Mouse (Mus musculus) cerebellum, adult 9-11 months (tissue): ENCODE data around the gene Nup188.
A peak's percentile ranks its signal among the peaks of the same experiment; 100 is the strongest.

Source experiments
- DNase-seq: peaks from one replicate; pipeline ENCODE4 v3.0.0; 2022

Gene Nup188

DNA sequence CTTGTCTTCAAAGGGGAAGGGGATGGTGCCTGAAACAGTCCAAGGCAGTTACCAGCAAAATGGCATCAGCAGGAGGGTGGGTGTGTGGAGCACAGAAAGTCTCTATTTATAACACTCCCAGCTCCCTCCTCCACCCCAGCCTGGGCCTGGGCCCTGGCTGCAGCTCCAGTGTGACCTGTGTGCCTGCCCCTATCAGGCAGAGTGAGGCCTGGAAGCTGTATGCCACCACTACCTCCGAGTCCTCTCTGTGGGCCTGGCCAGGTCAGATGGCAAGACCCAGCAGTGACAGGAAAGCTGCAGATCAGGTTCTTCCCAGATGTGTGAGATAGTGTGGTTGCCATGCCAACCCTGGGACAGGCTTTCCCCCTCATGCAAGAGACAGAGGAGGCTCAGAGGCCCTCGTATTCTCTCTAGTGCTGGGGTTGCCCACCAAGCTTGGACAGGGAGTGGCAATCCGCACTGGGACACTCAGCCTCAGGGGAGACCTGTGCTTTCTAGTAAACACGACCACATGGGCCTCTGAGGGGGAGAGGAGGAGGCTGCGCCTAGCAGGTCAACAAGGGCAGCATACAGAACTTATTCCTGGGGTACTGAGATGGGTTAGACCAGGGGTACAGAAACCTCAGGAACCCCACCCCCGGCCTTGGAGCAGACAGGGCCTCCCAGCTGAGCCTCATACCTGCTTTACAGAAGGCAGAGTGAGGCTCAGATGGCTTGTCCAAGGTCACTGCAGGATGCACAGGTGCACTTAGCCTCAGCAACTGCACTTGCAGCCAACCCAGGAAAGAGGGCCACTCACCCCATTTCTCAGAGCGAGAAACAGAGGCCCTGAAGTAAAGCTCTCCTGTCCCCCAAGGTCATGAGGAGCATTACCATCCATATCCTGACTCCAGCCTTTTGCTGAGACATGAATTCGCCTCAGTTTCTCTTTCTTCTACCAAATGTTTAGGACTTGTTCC, 71.6 kb downstream of the Nup188 start:
- peak; percentile 82 for DNase-seq

DNA sequence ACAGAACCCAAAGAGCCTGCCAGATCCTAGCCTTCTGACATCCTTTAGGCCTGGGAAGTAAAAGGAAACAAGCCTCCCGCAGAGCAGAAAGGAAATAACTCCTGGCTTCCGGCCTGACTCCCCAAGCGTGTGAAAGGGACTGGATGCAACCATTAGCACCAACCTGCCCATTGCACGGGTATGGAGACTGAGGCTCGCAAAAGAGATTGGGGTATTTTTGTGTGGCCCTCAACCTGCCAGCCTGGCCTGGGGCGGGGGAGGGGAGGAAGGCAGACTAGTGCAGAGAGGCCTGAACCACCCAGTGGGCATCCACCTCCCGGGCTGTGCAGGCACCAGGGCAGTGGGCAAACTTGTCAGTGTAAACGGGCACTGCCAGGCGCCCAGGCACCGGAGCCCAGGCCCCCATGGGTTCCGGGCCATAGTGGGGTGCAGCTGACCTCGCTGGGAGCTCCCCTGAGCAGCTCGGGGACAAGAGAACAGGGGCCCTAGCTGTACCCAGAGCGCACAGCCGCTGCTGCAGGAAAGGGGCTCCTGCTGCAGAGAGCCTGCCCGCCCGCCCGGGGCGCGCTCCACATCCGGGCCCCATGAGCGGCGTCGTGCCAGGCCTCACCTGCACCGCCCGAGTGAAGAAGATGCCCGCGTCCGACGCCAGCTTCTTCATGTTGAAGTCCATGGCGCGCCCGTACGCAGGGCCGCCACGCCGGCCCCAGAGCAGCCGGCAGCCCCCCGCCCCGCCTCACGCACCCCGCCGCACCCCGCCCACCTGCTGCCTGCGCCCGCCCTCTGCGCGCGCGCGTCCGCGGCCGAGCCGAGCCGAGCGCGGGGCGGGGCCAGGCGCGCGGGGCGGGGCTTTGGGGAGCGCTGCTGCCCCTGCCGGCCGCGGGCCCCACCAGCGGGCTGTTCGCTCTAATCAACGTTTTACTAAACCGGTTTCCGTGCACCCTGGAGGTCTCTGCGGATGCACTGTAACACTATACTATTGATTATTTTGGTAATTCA, 72.6 kb downstream of the Nup188 start, which contains the start of gene Sh3glb2:
Sh3glb2 (minus strand) TSS at position 805 of the 999 bp plus-strand sequence.
- DNase-seq: peak; percentile 93

DNA sequence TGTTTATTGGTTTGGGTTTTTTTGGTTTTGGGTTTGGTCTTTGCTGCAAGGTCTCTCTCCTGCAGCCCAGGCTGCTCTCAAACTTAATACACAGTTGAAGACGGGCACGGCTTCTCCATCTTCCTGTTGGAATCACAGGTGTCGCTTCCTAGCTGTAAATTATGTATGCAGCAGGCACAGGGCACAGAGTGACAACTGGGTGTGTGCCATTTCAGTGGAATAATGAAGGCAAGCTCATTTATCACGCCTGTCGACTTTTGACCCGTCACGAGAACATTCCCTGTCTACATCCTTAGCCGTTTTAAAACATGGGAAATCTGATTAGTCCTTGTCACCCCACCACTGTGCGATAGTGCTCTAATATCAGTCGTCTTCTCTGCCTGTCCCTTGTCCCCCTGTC, 74.4 kb downstream of the Nup188 start:
- DNase-seq: peak; percentile 53

DNA sequence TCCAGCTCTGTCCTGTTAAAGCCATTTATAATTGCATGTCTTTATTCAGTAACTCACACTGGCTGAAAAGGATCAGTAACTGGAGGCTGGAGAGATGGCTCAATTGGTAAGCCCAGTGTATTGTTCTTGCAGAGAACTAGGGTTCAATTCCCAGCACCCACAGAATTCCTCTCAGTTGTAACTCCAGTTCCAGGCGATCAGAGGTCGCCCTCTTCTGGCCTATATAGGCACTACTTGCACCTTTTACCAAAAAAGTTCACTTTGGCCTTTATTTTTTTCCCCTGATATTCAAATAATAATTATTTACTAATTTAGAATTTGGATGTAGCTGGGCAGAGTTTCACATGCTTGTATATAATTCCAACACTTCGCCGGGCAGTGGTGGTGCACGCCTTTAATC, 76.7 kb downstream of the Nup188 start:
- DNase-seq: no peak

DNA sequence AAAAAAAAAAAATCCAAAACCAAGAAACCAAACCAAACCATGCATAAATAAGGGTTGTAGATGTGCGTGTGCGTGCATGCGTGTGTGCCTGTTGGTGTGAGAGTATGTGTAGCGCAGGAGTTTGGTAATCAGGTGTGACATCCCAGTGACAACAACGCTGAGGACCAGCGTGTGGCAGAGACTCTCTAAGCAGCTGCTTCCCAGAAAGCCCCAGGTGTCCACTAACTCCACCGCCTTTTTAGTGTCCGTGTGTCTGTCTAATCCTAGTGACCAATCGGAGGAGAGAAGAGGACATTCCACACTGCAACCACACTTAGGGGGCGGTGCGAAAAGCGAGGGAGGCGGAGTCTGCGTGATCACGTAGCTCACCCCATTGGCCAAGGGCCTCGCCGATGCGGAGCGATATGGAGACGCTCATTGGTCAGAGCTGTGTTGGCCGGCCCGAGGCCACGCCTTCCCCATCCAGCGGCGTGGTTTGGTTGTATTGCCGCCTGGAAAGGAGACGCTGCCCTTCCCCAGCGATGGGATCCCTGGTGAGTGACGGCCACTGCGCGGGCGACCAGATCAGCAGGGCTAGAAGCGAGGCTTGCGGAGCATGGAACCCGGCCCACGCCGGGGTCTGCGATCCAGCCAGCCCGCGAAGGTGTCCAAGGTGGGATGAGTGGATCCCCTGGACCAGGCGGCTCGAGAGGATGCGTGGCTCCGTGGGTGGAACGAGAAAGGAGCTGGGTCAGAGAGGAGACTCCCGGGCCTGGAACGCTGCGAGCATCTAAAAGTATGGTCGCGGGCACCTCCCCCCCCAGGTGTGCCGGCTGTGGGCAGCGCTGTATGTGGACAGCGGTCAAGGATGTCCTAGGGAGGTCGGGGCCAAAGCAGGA, 77.8 kb downstream of the Nup188 start, which contains the start of gene Miga2:
Miga2 (plus strand) TSS at position 461 of the 878 bp plus-strand sequence.
- DNase-seq: peak; percentile 99

DNA sequence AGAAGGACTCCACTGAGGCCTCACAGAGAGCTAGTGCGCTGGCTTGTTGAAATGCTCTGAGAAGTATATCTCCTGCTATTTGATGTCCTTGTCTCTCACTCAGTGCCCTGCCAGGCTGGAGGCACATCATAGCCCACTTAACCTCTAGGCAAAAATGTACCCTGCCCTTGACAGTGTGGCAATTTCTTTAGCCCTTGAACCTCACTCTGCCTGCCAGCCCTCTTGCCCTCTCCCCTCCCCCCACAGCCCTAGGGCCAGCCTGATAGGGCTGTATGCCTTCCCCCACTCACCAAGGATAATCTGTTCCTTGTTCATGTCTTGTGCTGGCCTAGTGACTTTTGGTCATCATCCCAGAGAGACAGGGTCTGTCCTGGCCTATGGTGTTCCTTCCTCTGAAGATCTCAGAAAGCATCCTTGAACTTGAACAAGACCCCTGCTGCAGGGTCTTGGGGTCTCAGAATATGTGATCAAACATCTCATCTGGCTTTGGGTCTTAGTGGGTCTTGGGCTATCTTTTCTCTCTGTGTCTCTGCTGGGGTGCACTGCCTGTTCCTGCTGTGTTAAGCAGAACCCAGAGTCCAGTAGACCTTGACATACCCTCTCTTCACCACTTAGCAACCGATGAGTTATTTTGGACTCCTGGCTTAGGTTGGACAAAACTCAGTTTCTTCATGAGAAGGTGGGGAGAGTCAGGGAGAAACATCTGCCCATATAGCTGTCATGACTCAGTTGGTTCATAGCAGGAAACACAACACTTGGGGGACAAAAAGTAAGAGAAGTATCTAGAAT, 79.3 kb downstream of the Nup188 start:
- DNase-seq: peak; percentile 46

DNA sequence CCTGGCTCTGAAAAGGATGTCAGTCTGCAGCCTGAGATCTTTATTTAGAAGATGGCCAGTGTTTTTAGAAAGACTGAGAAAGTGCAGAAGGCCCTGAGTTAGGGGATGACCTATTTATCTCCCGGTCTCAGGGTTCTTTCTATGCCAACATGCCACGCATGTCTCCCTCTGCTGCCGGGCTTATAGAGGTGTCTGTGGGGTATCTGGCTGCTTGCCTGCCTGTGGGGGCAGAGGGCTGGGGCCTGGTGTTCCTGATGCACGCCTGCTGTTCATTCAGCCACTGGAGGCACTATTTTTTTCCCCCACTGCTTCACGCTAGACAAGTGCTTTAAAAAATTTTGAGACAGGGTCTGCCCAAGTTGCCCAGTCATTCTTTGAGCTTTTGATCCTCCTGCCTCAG, 80.0 kb downstream of the Nup188 start:
- DNase-seq: peak; percentile 51

DNA sequence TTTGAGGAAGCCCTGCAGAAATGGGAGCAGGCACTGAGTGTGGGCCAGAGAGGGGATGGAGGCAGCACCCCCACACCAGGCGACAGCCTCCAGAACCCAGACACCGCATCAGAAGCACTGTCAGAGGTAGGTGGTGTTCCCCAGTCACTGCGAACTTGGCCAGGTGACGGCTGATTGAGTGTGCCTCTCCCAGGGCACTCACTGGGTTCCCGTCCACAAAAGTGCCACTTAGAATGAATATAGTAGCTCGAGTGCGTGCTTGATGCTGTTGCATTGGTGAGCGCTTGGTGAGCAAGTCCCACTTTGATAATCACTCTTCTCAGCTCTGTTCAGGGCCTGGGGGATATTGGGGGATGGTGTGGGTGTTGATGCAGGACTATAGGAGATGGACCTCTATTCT, 85.3 kb downstream of the Nup188 start:
- no peak for DNase-seq

DNA sequence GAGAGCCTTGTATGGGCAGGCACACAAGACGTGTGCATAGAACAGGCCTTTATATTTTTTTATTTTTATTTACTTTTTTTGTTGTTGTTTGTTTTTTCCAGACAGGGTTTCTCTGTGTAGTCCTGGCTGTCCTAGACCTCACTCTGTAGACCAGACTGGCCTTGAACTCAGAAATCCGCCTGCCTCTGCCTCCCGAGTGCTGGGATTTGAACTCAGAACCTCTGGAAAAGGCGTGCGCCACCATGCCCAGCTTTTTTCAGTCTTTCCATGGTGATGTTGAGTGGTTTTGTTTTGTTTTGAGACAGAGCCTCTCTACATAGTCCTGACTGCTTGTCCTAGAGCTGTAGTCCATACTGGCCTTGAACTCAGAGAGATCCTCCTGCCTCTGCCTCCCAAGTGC, 86.5 kb downstream of the Nup188 start:
- DNase-seq: no peak

DNA sequence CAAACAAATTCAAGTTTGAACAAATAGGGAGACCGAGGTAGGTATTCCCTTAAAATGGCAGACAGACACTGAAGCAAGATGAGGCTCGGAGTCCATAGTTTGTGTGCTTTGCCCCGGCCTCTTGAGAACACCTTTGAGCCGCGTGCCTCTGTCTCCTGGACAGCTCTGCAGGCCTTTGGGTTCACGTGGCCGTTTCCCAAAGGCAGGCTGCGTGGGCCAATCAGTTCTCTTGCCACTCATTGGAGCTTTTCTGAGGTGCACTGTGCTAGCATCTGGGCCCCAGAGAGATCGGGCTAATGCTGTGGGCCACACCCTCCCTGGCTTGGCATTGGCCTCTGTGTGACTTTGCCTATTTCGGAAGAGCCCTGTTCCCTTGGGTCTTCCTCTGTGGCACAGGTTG, 89.7 kb downstream of the Nup188 start:
- DNase-seq: no peak

DNA sequence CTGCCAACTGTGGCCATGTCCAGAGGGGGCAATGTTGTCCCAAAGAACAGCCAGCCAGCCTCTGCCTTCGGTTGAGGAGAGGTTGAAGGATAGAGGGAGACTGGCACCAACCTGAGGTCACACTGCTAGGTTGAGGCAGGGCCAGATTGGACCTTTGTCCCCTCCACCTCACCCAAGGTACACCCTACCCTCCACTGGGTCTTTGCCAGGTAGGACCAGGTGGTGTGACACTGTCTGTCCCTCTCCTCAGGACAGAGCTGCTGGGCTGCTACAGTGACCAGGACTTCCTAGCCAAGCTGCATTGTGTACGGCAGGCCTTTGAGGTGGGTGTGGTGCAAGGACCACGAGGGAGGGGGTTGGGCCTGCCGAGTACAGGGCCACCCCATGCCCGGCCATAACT, 91.5 kb downstream of the Nup188 start:
- no peak for DNase-seq

DNA sequence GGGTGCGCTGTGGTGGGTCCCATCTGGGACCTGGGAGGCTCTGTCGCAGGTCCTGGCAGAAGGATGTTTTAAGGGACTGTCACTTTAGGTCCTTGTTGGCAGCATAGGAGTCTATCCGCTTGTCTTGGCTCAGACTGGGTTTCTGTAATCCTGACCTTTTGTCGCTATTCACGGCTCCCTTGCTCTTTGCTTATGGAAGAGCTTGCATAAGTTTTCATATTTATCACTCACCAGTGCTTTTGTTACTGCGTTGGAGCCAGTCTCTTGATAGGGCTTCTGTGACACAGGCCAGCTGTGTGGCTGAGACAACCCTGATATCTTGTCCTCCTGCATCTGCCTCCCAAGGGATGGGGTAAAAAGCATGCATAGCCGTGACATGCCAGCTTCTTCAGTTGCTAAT, 93.1 kb downstream of the Nup188 start:
- DNase-seq: no peak

DNA sequence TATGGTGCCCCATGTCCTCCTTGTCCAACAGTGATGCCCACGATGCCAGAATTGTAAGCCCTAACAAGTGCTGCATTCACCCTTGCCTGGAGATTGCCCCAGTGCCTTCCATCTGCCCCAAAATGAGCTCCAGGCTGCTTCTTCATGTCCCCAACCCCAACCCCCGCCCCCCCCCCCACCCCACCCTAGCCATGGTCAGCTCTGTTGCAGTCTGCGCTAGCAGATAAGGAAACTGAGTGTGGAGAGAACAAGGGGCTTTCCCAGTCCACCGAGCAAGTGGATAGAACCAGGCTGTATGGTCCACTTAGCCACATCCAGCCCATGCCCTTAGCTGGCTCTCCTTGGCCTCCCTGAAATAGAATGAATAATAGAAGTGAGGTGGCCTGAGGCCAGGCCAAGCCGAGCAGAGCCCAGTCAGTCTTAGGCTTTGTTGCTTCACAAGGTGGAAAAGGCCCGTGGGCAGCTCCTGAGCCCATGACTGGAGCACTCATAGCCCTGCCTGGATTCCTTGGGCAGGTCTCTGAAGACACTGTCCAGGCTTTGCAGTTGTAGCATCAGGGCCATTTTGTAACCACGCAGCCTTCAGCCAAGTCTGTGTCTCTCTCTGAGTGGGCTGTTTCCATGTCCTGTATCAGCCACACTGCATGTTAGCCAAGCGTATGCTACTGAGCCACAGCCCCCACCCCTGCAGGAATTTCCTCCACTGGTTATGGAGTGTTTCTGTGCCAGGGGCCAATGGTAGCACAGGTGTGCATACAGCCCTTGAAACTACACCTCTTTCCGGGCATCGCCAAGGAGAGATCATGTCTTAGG, 94.6 kb downstream of the Nup188 start:
- DNase-seq: no peak

DNA sequence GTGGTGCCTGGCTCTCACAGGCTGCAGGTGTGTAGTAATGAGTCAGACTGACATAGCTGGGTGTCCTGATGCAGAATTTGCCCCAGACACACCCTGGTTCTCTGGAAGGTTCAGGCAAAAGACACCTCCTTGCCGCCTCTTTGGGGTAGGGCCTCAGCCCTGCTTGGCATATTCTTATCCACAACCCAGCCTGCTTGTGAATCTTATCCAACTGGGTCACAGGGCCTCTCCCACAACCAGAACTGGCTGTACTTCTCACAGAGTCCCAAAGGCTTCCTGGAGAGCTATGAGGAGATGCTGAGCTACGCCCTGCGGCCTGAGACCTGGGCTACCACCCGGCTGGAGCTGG, 95.2 kb downstream of the Nup188 start:
- DNase-seq: no peak

DNA sequence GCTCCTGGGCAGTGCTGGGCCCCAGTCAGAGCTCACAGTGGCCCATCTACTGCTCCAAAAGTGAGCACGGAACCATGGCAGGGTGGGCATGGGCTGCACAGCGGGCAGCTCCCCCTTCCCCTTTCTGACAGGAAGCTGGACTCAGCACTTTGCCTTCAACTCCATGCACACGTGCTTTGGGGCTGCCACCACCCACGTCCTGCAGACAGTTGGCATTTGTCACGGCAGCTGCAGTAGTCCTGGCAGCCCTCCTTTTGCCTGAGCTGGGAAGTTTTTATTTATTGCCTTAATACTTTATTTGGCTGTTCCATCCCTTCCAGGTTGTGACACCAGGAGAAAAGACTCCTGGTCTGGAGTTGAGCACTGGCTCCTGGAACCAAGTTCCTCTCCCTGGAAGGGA, 98.6 kb downstream of the Nup188 start:
- no peak for DNase-seq

DNA sequence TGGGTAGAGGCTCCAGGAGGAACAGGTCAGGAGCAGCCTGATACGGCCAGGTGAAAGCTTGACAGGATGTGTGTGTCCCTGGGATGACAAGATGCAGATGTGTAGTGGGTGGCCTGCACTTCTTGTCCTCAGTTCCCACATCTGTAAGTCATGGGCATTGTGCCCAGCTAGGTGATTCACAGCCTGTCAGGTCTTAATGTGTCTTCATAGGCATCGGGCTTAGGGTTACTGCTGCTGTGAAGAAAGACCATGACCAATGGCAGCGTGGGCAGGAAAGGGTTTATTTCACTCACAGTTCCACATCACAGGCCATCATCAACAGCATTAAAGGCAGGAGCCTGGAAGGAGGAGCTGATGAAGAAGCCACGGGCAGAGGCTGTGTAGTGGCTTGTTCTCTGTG, 99.4 kb downstream of the Nup188 start:
- no peak for DNase-seq

DNA sequence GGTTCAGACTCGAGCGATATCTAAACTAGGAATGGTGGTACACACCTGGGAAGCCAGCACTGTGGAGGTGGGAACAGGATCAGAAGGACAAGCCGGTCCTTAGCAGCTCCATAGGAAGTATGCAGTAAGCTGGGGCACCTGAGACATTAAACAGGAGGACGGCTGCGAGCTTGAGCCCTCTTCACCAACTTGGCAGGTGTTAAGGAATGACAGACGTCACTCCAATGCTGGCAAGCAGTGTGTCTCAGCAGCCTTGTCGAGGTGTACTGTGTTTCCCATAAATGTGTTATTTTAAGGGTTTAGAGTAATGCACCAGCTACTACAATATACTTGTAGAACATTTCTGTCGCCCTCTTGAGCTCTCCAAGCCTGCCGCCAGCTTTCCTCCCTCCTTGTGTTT, 100.7 kb downstream of the Nup188 start:
- DNase-seq: no peak

DNA sequence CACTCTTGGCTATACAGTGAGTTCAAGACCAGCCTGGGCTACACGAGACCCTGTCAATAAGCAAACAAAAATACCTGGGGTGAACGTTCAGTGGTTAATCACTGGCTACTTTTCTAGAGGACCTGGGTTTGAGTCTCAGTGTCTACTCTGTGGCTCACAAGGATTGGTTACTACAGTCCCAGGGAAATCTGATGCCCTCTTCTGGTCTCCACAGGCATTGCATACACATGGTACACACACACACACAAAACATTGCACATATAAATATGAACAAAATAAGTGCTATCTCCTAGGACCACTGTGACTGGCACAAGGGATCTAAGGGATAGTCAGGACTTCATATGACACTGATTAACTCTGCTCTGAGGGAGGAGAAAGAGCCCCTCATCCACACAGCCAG, 102.8 kb downstream of the Nup188 start:
- DNase-seq: no peak

DNA sequence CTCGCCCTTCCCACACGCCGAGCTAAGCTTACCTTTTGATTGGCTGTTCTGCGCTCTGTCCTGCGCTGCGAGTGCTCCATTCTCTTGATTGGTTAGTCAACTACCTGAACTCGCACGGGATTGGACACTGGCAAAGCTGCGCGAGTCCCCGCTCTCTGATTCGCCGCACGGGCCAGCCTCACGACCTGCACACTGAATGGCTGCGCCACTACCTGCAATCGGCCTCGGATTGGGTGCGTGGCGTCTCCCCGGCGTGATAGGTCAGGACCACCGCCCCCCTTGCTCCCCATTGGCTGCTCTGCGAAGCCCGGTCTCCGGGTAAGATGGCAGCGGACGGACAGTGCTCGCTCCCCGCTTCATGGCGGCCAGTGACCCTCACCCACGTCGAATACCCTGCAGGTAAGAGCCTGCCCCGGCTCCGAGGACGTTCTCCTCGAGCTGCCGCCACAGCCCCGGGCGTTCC, 105.9 kb downstream of the Nup188 start, which contains the start of gene Dolpp1:
Dolpp1 (plus strand) TSS at position 141 of the 463 bp plus-strand sequence.
- peak; percentile 99 for DNase-seq

DNA sequence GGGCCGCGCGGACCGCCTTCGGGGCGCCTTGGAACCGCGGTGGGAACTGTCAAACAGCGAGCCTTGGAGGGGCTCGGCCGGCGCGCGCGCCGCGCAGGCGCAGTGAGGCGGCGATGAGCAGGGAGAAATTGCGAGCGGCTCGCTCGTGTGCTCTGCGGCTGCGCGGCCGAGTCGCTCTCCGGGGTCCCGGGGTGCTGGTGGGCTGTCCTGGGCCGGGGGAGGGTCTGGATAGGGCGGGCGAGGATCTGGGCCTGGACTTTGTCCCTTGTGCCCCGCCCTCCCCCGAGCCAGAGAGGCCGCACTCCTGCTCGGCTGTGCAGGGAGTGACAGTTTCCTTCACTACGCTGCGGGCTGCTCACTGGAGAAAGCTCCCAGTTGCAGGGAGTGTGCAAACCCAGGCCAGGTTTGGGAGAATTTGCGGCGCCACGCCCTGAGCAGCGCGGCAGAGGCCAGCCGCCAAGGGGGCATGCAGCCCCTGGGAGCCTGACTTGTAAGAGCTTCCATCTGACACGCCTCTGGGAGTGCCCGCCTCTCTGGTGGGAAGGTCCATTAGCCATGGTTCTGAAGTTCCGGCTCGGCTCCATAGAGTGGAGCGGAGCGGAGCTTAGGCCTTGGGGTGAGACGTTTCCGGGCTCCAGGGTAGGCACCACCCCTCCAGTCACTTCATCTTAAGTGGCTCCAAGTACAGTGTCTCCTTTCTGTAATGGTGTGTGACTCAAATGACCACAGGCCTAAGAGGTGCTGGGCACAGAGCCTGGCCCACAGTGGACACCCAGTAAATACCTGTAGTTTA, 106.6 kb downstream of the Nup188 start:
- peak; percentile 78 for DNase-seq
